Mouse (Mus musculus): ENCODE measurements around the gene Ubac1.

The Ubac1 gene

GRCm38 (mm10) chr2:26021561-26022257 is at the start of gene Ubac1:
Gene Ubac1 (minus strand): TSS chr2:26021747.
- peak; percentile 90 for DNase-seq (ENCODE audit: low read depth)

GRCm38 (mm10) chr2:26068592-26068991 is 47.0 kb upstream of the Ubac1 start:
- no peak for DNase-seq (ENCODE audit: low read depth)

GRCm38 (mm10) chr2:26068175-26068574 is 46.6 kb upstream of the Ubac1 start:
- peak; percentile 56 for DNase-seq (ENCODE audit: low read depth)

- no peak for DNase-seq (ENCODE audit: low read depth)
Measured at GRCm38 (mm10) chr2:26066527-26066926, 45.0 kb upstream of the Ubac1 start.

GRCm38 (mm10) chr2:26062742-26063427 is 41.3 kb upstream of the Ubac1 start:
- no peak for DNase-seq (ENCODE audit: low read depth)

- no peak for DNase-seq (ENCODE audit: low read depth)
Measured at GRCm38 (mm10) chr2:26062241-26062640, 40.7 kb upstream of the Ubac1 start.

GRCm38 (mm10) chr2:26061018-26061666 is 39.6 kb upstream of the Ubac1 start:
- no peak for DNase-seq (ENCODE audit: low read depth)

- DNase-seq (ENCODE audit: low read depth): no peak
Measured at GRCm38 (mm10) chr2:26057053-26057452, 35.5 kb upstream of the Ubac1 start.

- no peak for DNase-seq (ENCODE audit: low read depth)
Measured at GRCm38 (mm10) chr2:26056226-26056625, 34.7 kb upstream of the Ubac1 start.

- no peak for DNase-seq (ENCODE audit: low read depth)
Measured at GRCm38 (mm10) chr2:26055747-26056102, 34.2 kb upstream of the Ubac1 start.

- peak; percentile 88 for DNase-seq (ENCODE audit: low read depth)
Measured at GRCm38 (mm10) chr2:26055046-26055746, 33.6 kb upstream of the Ubac1 start.

- DNase-seq (ENCODE audit: low read depth): no peak
Measured at GRCm38 (mm10) chr2:26052806-26053205, 31.3 kb upstream of the Ubac1 start.

GRCm38 (mm10) chr2:26048816-26049215 is 27.3 kb upstream of the Ubac1 start:
- DNase-seq (ENCODE audit: low read depth): no peak

- DNase-seq (ENCODE audit: low read depth): peak; percentile 36
Measured at GRCm38 (mm10) chr2:26044216-26044615, 22.7 kb upstream of the Ubac1 start.

GRCm38 (mm10) chr2:26042603-26043002 is 21.1 kb upstream of the Ubac1 start:
- DNase-seq (ENCODE audit: low read depth): no peak

- no peak for DNase-seq (ENCODE audit: low read depth)
Measured at GRCm38 (mm10) chr2:26041163-26041810, 19.7 kb upstream of the Ubac1 start.

GRCm38 (mm10) chr2:26039951-26040350 is 18.4 kb upstream of the Ubac1 start:
- DNase-seq (ENCODE audit: low read depth): no peak

GRCm38 (mm10) chr2:26037386-26037785 is 15.8 kb upstream of the Ubac1 start:
- no peak for DNase-seq (ENCODE audit: low read depth)

GRCm38 (mm10) chr2:26034344-26035050 is 12.9 kb upstream of the Ubac1 start:
- no peak for DNase-seq (ENCODE audit: low read depth)

GRCm38 (mm10) chr2:26030288-26030687 is 8.7 kb upstream of the Ubac1 start:
- DNase-seq (ENCODE audit: low read depth): peak; percentile 32

Data from NIH3T3 (cell line).